Mouse (Mus musculus) heart, postnatal 0 days (tissue): Measurements from ENCODE around the gene Hmgcs1.

ENCODE experiments used
- CTCF ChIP-seq: IDR thresholded peaks from 2 replicates; pipeline ENCODE4 v1.5.1; 2016; ENCODE audit warnings: antibody characterized with exemption, control low read depth, low read depth
- EP300 ChIP-seq: IDR thresholded peaks from 2 replicates; pipeline ENCODE4 v1.6.1; 2016; ENCODE audit warnings: antibody characterized with exemption, low read depth

DNA sequence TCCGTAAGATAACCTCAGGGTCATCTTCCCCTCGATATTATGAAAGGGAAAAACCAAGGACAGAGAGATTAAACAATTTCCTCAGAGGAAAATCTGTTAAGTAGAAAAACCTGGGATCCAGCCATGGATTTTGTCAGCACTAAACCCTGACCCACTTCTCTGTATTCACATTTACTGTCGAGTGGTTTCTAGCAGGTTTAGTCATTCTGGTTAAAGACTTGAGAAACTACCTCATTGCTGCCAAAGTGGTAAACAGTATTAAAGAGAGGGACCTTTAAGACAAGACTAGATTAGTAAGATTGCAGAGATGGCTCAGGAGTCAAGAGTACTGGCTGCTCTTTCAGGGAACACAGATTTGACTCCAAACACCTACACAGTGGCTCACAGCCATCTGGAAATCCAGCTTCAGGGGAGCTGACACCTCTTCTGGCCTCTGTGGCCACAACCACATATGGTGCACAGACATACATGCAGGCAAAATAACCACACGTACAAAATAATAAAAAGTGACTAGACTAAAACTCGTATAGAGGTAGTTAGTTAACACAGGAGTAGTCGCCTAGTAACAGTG lies 33.2 kb upstream of the Hmgcs1 start:
- TF ChIP-seq EP300 (no peak), CTCF (no peak)
